Mouse (Mus musculus): ENCODE data around the gene Nipsnap2. TPM values are rescaled to one million over a fixed set of nuclear protein-coding genes. Genes with fewer than 3 reads are reported as not detected.
"Not testable (repeated sequence)": the region's sequence is repeated elsewhere in the genome, so short reads cannot be mapped to it uniquely, and the experiment has no call there.

Nipsnap2 gene
- polyA plus RNA-seq, 1 experiment from 2014 or later = 363 TPM

DNA sequence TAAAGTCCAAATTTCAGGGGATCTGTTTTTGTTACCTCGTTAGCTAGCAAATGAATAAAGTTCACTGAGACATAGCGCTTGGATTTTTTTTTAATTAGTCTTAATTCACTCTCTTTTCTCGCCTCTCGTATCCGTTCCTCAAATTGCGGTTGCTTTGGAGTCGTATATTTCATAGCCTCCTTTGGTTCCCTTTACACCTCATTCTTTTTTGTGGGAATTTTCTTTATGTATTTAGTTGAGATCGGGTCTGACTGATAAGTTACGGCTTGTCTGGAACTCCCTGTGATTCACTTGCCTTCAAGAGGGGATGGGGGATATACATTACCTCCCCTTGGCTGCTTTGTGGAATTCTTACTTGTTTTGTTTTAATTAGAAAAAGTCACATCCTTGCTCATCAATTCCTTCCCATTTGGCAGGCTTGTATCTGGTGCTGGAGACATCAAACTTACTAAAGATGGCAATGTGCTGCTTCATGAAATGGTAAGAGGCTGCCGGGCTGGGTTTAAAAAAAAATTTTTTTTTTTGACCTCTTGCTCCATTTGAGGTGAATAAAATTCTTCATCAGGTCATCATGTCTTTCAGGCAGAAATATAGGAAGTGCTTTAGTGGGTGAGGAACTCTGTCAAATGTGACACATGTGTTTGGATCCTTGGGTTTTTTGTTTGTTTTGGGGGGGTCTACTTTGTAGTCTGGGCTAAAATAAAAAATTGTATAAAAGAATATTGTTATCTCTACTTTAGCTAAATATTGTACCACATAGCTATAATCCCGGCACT lies 63.1 kb downstream of the Nipsnap2 start:
- Histone ChIP-seq H3K27me3 (ENCODE audit: control insufficient read depth, insufficient read depth, low read length) (no peaks in the 10 kb centered on the region), H3K4me1 (ENCODE audit: control insufficient read depth in 2 of 2, insufficient read depth in 2 of 2, low read length in 2 of 2) (peaks cover 0 to 17% of the 10 kb centered on the region in 2 experiments; a peak in 3 of 4 replicates), H3K9ac (ENCODE audit: low read length) (peak overlapping the region; percentile 99), H3K4me3 (ENCODE audit: control insufficient read depth in 1 of 2, insufficient read depth in 1 of 2, low read depth in 1 of 2, low read length in 2 of 2) (peak overlapping the region; percentile 79 to 92), H3K36me3 (ENCODE audit: control insufficient read depth, insufficient read depth, low read length) (peaks cover 46% of the 10 kb centered on the region), H3K4me2 (ENCODE audit: low read length) (peak overlapping the region; percentile 94), H3K9me3 (ENCODE audit: control insufficient read depth, low read length) (no peaks in the 10 kb centered on the region), H3K27ac (replicated peaks in 1 of 2; ENCODE audit: control insufficient read depth in 1 of 2, insufficient read depth in 1 of 2, low read depth in 2 of 2, low read length in 2 of 2) (peak overlapping the region in 1 of 2 experiments; percentile 95; a peak in 2 of 4 replicates)
- ATAC-seq (ENCODE audit: insufficient number of reproducible peaks, insufficient read depth, low FRiP score, low read depth) = no peak
- 11% methylated on average over 11 of the region's 11 CpGs for WGBS

GRCm38 (mm10) chr5:129790591-129790990 lies 65.7 kb downstream of the Nipsnap2 start:
- H3K4me3 ChIP-seq (ENCODE audit: control insufficient read depth in 1 of 2, insufficient read depth in 1 of 2, low read depth in 1 of 2, low read length in 2 of 2); H3K27ac ChIP-seq (replicated peaks in 1 of 2; ENCODE audit: control insufficient read depth in 1 of 2, insufficient read depth in 1 of 2, low read depth in 2 of 2, low read length in 2 of 2); H3K9ac ChIP-seq (ENCODE audit: low read length); H3K9me3 ChIP-seq (ENCODE audit: control insufficient read depth, low read length); H3K27me3 ChIP-seq (ENCODE audit: control insufficient read depth, insufficient read depth, low read length); ATAC-seq (ENCODE audit: insufficient number of reproducible peaks, insufficient read depth, low FRiP score, low read depth); H3K4me2 ChIP-seq (ENCODE audit: low read length): not testable (repeated sequence)
- Histone ChIP-seq H3K36me3 (ENCODE audit: control insufficient read depth, insufficient read depth, low read length) (peaks cover 62% of the 10 kb centered on the region), H3K4me1 (ENCODE audit: control insufficient read depth in 2 of 2, insufficient read depth in 2 of 2, low read length in 2 of 2) (peaks cover 0 to 17% of the 10 kb centered on the region in 2 experiments; a peak in 3 of 4 replicates)
- WGBS = 92% methylated on average over 7 of the region's 8 CpGs

Other genes with a start within 250 kb of the Nipsnap2 start
- 28.5 and 33.1 TPM in 2 replicates for gene Sfswap, start 223.8 kb upstream of the Nipsnap2 start, polyA plus RNA-seq (2014; fragmentation: Nextera tagmentation; extraction: Ambion mirVana)
- gene Mmp17, start 140.9 kb upstream of the Nipsnap2 start, polyA plus RNA-seq (2014; fragmentation: Nextera tagmentation; extraction: Ambion mirVana) = 1.1 TPM in 2 replicates
- gene Zfp11, start 55.0 kb upstream of the Nipsnap2 start, polyA plus RNA-seq (2014; fragmentation: Nextera tagmentation; extraction: Ambion mirVana) = 3.9 and 4.6 TPM in 2 replicates
- gene Sept14, start 16.6 kb upstream of the Nipsnap2 start, polyA plus RNA-seq (2014; fragmentation: Nextera tagmentation; extraction: Ambion mirVana) = not detected in 2 replicates
- gene Mrps17, start 9.6 kb upstream of the Nipsnap2 start, polyA plus RNA-seq (2014; fragmentation: Nextera tagmentation; extraction: Ambion mirVana) = 171 and 176 TPM in 2 replicates
- 28.8 and 29.7 TPM in 2 replicates for gene Psph, start 62.4 kb downstream of the Nipsnap2 start, polyA plus RNA-seq (2014; fragmentation: Nextera tagmentation; extraction: Ambion mirVana)
- 26.2 and 26.8 TPM in 2 replicates for gene Sumf2, start 121.9 kb downstream of the Nipsnap2 start, polyA plus RNA-seq (2014; fragmentation: Nextera tagmentation; extraction: Ambion mirVana)
- gene Chchd2, start 162.4 kb downstream of the Nipsnap2 start, polyA plus RNA-seq (2014; fragmentation: Nextera tagmentation; extraction: Ambion mirVana) = 1,002 and 1,067 TPM in 2 replicates
- 3.2 and 3.4 TPM in 2 replicates for gene Zbed5, start 170.7 kb downstream of the Nipsnap2 start, polyA plus RNA-seq (2014; fragmentation: Nextera tagmentation; extraction: Ambion mirVana)
- gene Phkg1, start 173.5 kb downstream of the Nipsnap2 start, polyA plus RNA-seq (2014; fragmentation: Nextera tagmentation; extraction: Ambion mirVana) = 1.00 and 2.4 TPM in 2 replicates
- gene Nupr1l, start 183.5 kb downstream of the Nipsnap2 start, polyA plus RNA-seq (2014; fragmentation: Nextera tagmentation; extraction: Ambion mirVana) = 2.9 and 3.8 TPM in 2 replicates
- gene Vkorc1l1, start 216.9 kb downstream of the Nipsnap2 start, polyA plus RNA-seq (2014; fragmentation: Nextera tagmentation; extraction: Ambion mirVana) = 13.1 and 14.5 TPM in 2 replicates